Mouse (Mus musculus) adrenal gland, adult 8-10 months (tissue): ENCODE measurements at regions not wholly inside any gene's neighbourhood (a gene's known extent, or its start where the extent isn't known, plus 50 kb on each side); places are given as distances from the start of the nearest gene placed in this dataset.

Experiments
- DNase-seq: peaks from one replicate; pipeline ENCODE4 v3.0.0; 2022

GRCm38 (mm10) chr11:38224300-38224699 lies 988.5 kb upstream of the Tenm2 start:
- DNase-seq, result no peak

GRCm38 (mm10) chr11:38203347-38203746 lies 967.6 kb upstream of the Tenm2 start:
- DNase-seq, result no peak

GRCm38 (mm10) chr11:38201136-38201741 lies 965.5 kb upstream of the Tenm2 start:
- no peak for DNase-seq

GRCm38 (mm10) chr11:38193719-38194118 lies 958.0 kb upstream of the Tenm2 start:
- no peak for DNase-seq

- DNase-seq, result no peak
Measured at GRCm38 (mm10) chr11:38191895-38192547, 956.3 kb upstream of the Tenm2 start.

- DNase-seq, result no peak
Measured at GRCm38 (mm10) chr11:38191437-38191836, 955.7 kb upstream of the Tenm2 start.

GRCm38 (mm10) chr11:38170721-38171120 lies 935.0 kb upstream of the Tenm2 start:
- no peak for DNase-seq

GRCm38 (mm10) chr11:38158310-38158709 lies 922.5 kb upstream of the Tenm2 start:
- DNase-seq, result no peak

- no peak for DNase-seq
Measured at GRCm38 (mm10) chr11:38156944-38157343, 921.2 kb upstream of the Tenm2 start.

GRCm38 (mm10) chr11:38155706-38156105 lies 919.9 kb upstream of the Tenm2 start:
- no peak for DNase-seq

GRCm38 (mm10) chr11:38143436-38143835 lies 907.7 kb upstream of the Tenm2 start:
- DNase-seq, result peak; percentile 13

- no peak for DNase-seq
Measured at GRCm38 (mm10) chr11:38128851-38129250, 893.1 kb upstream of the Tenm2 start.

GRCm38 (mm10) chr11:38123789-38124330 lies 888.1 kb upstream of the Tenm2 start:
- no peak for DNase-seq

GRCm38 (mm10) chr11:38122474-38122873 lies 886.7 kb upstream of the Tenm2 start:
- no peak for DNase-seq

- DNase-seq, result no peak
Measured at GRCm38 (mm10) chr11:38121051-38121616, 885.4 kb upstream of the Tenm2 start.

- DNase-seq, result no peak
Measured at GRCm38 (mm10) chr11:38117741-38118140, 882.0 kb upstream of the Tenm2 start.

- no peak for DNase-seq
Measured at GRCm38 (mm10) chr11:38092202-38092601, 856.4 kb upstream of the Tenm2 start.

GRCm38 (mm10) chr11:38075171-38075732 lies 839.5 kb upstream of the Tenm2 start:
- DNase-seq, result no peak

GRCm38 (mm10) chr11:38069635-38070034 lies 833.9 kb upstream of the Tenm2 start:
- DNase-seq, result no peak

- DNase-seq, result no peak
Measured at GRCm38 (mm10) chr11:38067682-38068081, 831.9 kb upstream of the Tenm2 start.

GRCm38 (mm10) chr11:38066091-38066490 lies 830.3 kb upstream of the Tenm2 start:
- DNase-seq, result no peak

GRCm38 (mm10) chr11:38060105-38060504 lies 824.3 kb upstream of the Tenm2 start:
- DNase-seq, result no peak

- DNase-seq, result no peak
Measured at GRCm38 (mm10) chr11:38058896-38059295, 823.1 kb upstream of the Tenm2 start.

GRCm38 (mm10) chr11:38036582-38036981 lies 800.8 kb upstream of the Tenm2 start:
- DNase-seq, result no peak
